Mouse (Mus musculus): Measurements from ENCODE around the gene Dnajb6. TPM values are rescaled to one million over a fixed set of nuclear protein-coding genes. Genes with fewer than 3 reads are reported as not detected.

The Dnajb6 gene
- polyA plus RNA-seq, 1 experiment from 2014 or later, result 308 TPM

DNA sequence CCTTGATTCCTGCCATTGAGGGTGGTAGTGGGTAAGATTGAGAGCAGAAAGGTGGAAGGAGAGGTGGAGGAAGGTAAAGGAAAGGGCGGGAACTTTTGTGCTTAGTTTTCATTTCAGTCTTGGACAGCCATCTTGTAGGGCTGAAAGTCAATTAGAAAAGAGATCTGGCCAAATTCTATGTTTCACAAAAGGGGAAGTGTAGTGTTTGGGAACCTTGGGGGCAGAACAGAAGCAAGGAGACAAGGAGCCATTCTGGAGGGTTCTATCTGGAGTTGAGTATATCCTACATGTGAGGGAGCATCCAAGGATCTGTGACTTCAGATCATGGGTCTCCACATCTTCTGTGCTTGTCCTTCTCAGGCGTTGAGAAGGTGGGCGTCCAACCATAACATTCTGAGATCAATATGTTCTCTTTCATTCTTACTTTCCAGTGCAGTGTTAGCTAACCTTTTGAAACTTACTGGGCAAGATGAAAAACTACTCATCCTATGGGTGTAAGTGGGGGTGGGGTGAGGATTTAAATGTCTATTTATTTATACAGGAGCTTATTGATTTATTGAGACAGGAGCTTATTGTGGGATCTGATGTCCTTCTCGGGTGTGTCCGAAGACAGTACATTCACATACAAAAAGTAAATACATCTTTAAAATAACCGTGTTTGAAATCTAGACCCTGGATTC is 517 bp upstream of the Dnajb6 start:
- Histone ChIP-seq H3K9me3 (no peaks in the 10 kb centered on the region), H3K36me3 (replicated peaks) (no peaks in the 10 kb centered on the region), H3K27ac (peak overlapping the region; percentile 97), H3K4me2 (peak overlapping the region; percentile 76), H3K9ac (peak overlapping the region; percentile 73), H3K4me3 (peak overlapping the region; percentile 77), H3K27me3 (replicated peaks) (no peaks in the 10 kb centered on the region), H3K4me1 (peaks cover 32% of the 10 kb centered on the region)
- no peak; the same call in 1 of the 2 replicates for ATAC-seq (replicated peaks)
- 52% methylated on average over 6 of the region's 6 CpGs for WGBS

DNA sequence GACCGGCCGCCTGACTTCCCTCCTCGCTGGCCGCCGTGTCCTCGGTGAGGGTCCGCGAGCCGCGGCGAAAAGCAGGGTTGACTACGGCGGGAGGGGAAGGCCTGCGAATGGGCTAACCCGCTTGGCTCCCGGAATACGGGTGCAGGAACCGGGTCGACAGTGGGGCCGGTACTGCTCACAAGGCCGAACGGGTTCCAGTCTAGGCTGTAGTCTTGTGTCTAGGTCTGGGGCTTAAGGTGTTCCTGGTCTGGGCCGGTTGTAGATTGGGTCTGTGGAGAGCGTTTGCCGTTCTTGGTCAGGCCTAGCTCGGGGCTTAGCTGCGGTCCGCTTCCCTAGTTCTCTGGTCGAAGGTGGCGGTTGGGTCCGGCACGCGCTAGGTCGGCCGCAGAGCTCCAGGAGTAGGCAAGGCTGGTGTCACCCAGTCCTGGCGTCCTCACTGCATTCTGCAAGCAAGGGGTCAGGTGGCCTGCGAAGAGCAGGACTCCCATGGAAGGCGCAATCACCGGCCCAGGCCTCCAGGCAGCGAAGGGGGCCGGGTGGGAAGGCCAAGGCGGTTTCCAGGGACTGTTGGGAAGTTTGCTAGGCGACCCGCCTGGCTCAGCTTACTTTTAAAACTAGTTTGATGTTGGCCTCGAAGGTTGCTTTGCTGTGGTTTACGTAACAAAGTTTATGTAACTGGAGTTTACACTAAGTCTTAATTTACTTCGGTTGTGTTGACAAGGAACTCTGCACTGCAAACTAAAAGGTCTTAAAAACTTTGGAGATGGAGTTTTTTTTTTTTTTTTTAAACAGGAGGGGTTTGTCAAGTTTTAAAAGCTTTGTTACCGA is 799 bp downstream of the Dnajb6 start:
- Histone ChIP-seq H3K4me2 (peak overlapping the region; percentile 76), H3K4me3 (peak overlapping the region; percentile 77), H3K9ac (peak overlapping the region; percentile 73), H3K9me3 (no peaks in the 10 kb centered on the region), H3K27ac (peak overlapping the region; percentile 97), H3K27me3 (replicated peaks) (no peaks in the 10 kb centered on the region), H3K36me3 (replicated peaks) (no peaks in the 10 kb centered on the region), H3K4me1 (peaks cover 38% of the 10 kb centered on the region)
- ATAC-seq (replicated peaks), result peak; percentile 77
- 2% methylated on average over 48 of the region's 48 CpGs for WGBS

DNA sequence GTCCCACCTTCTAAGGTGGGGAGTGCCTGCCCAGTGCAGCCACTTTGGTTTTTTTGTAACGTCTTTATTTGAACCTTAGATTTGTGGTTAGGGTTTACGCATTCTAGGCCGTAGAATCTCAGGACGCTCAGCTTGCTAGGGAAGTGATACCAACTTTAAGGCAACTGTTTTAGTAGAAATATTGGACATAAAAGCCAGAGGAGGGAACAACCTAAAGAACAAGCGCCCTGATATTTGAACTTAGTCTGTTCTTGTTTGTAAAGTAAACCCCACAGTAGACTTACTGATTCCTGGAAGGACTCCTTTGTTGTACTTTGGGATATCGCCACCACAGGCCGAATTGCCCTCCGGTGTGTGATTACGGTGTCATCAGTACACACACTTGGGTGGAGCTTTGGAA is 1.5 kb downstream of the Dnajb6 start:
- Histone ChIP-seq H3K4me1 (peaks cover 38% of the 10 kb centered on the region), H3K27me3 (replicated peaks) (no peaks in the 10 kb centered on the region), H3K4me2 (peak overlapping the region; percentile 76), H3K27ac (no peak overlapping the region), H3K36me3 (replicated peaks) (no peaks in the 10 kb centered on the region), H3K9ac (peak overlapping the region; percentile 73; the same call in 1 of the 2 replicates), H3K9me3 (no peaks in the 10 kb centered on the region), H3K4me3 (peak overlapping the region; percentile 77)
- 64% methylated on average over 9 of the region's 9 CpGs for WGBS
- no peak for ATAC-seq (replicated peaks)

DNA sequence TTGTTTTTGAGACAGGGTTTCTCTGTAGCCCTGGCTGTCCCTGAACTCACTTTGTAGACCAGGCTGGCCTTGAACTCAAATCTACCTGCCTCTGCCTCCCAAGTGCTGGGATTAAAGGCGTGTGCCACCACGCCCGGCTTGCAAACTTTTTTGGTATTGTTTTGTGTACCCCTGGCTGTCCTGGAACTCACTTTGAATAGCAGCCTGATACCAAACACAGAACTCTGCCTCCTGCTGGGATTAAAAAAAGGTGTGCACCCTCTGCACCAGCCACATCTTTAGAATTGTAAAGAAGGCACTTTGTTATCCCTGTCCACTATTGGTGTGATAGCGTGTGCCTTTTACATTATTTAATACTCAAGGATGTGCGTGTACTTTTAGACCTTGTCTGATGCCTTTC is 2.0 kb downstream of the Dnajb6 start:
- Histone ChIP-seq H3K9me3 (no peaks in the 10 kb centered on the region), H3K27me3 (replicated peaks) (no peaks in the 10 kb centered on the region), H3K4me1 (peaks cover 38% of the 10 kb centered on the region), H3K27ac (no peak overlapping the region), H3K4me3 (peak overlapping the region; percentile 77; the same call in 1 of the 2 replicates), H3K9ac (no peak overlapping the region), H3K36me3 (replicated peaks) (no peaks in the 10 kb centered on the region), H3K4me2 (peak overlapping the region; percentile 76)
- 87% methylated on average over 5 of the region's 5 CpGs for WGBS
- ATAC-seq (replicated peaks), result no peak

DNA sequence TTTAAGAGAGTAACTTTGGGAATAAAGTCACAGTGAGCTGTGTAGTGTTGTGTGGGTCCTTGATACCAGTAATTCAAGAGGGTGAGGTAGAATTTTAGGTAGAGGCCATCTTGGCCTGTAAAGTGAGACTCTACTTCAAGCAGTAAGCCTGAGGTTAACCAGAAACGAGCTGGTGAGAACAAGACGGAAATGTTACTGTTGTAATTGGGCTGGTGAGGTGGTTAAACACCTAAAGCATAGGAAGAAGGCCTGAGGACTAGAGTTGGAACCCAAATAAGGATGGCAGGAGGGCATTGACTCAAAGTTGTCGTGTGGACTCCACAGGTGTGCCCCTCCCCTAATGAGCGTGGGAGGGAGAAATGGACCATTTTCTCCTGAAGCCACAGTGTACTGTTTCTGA is 2.6 kb downstream of the Dnajb6 start:
- Histone ChIP-seq H3K4me1 (peaks cover 38% of the 10 kb centered on the region), H3K27me3 (replicated peaks) (no peaks in the 10 kb centered on the region), H3K4me2 (no peak overlapping the region; the same call in 1 of the 2 replicates), H3K9ac (no peak overlapping the region), H3K36me3 (replicated peaks) (no peaks in the 10 kb centered on the region), H3K4me3 (no peak overlapping the region), H3K9me3 (no peaks in the 10 kb centered on the region), H3K27ac (no peak overlapping the region)
- no peak for ATAC-seq (replicated peaks)
- 87% methylated on average over 4 of the region's 4 CpGs for WGBS

DNA sequence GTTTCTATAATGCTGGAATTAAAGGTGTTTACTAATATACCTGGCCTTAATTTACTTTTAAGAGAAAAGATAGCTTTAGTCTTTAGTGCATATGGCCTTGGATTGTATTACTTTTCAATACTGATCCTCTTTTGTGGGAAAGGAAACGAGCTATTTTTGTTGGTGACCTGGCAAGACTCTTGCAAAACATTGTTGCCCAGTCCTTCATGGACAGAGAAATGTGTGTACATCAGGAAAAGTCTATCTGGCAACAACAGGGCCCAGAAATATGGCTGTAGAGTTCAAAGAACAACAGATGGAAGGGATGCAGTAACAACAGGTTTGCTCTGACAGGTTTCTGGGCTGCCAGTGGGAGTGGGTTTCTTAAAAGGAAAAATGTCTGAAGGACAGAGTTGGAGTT is 5.2 kb downstream of the Dnajb6 start:
- no peaks in the 10 kb centered on the region for H3K9me3 ChIP-seq
- peaks cover 33% of the 10 kb centered on the region for H3K4me1 ChIP-seq
- no peak for ATAC-seq (replicated peaks)
- no peak overlapping the region for H3K9ac ChIP-seq
- 79% methylated on average over 1 of the region's 1 CpGs for WGBS
- H3K4me2 ChIP-seq, result no peak overlapping the region
- no peaks in the 10 kb centered on the region for H3K36me3 ChIP-seq (replicated peaks)
- no peak overlapping the region for H3K27ac ChIP-seq
- no peaks in the 10 kb centered on the region for H3K27me3 ChIP-seq (replicated peaks)
- no peak overlapping the region for H3K4me3 ChIP-seq

DNA sequence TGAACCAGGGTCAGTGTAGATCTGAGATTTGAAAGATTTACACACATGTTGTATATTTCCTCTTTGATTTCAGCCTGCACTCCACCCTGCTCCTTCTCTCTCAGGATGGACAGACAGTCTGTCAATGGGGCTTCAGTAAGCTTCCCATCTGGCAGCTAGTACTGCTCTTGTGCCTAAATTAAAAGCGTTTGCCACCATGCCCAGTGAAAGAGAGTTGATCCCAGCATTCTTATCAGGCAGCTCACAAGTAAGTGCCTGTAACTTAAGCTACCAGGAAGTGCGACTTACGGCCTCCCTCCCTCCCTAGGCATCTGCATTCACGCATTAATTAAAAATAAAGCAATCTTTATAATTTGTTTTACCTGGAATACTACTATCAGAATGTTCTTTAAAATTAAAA is 5.6 kb downstream of the Dnajb6 start:
- H3K4me1 ChIP-seq, result peaks cover 33% of the 10 kb centered on the region
- H3K36me3 ChIP-seq (replicated peaks), result no peaks in the 10 kb centered on the region
- H3K4me2 ChIP-seq, result no peak overlapping the region
- H3K27me3 ChIP-seq (replicated peaks), result no peaks in the 10 kb centered on the region
- H3K4me3 ChIP-seq, result no peak overlapping the region
- 76% methylated on average over 4 of the region's 4 CpGs for WGBS
- H3K9me3 ChIP-seq, result no peaks in the 10 kb centered on the region
- no peak for ATAC-seq (replicated peaks)
- no peak overlapping the region for H3K9ac ChIP-seq
- H3K27ac ChIP-seq, result no peak overlapping the region

DNA sequence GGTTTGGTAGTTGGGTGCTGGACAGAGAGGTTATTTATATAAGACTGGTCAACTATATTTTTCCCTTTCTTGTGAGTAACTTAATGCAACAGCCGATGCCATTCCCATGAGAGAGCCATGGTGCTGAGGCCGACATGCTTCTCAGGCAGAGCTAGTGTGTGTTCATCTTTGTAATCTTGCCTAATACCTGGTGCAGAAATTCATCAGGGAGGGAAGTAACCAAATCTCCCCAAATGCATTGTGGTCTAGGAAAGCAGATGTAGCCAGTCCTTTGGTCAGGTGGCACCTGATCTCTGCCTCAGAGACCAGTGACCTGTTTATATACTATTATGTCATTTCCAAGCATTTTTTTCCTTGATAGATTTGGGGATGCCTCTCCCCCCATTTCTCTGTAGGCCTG is 12.2 kb downstream of the Dnajb6 start:
- Histone ChIP-seq H3K27me3 (replicated peaks) (no peaks in the 10 kb centered on the region), H3K4me3 (no peak overlapping the region), H3K27ac (no peak overlapping the region), H3K9me3 (no peaks in the 10 kb centered on the region), H3K36me3 (replicated peaks) (peaks cover 18% of the 10 kb centered on the region), H3K4me2 (no peak overlapping the region), H3K9ac (no peak overlapping the region), H3K4me1 (no peaks in the 10 kb centered on the region)
- ATAC-seq (replicated peaks), result no peak
- 87% methylated on average over 2 of the region's 2 CpGs for WGBS

DNA sequence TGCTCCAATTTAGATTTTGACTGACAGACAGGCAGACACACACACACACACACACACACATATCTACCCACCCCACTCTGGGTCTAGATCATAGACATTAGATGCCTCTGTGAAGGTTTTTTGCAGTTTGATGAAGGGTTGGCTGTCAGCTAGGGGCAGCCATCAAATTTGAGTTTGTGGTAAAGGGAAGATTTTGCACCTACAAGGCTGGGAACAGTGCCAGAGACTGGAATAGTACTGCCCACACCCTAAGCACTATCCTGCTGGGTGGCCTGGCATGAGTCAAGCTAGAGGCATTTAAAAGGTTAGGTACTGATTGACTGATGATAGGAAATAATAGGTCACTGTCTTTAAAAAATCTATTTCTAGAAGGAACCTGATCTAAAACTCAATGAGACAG is 15.8 kb downstream of the Dnajb6 start:
- no peaks in the 10 kb centered on the region for H3K27me3 ChIP-seq (replicated peaks)
- no peak overlapping the region for H3K4me3 ChIP-seq
- H3K27ac ChIP-seq, result no peak overlapping the region
- H3K36me3 ChIP-seq (replicated peaks), result peaks cover 32% of the 10 kb centered on the region
- no peak overlapping the region for H3K9ac ChIP-seq
- no peaks in the 10 kb centered on the region for H3K9me3 ChIP-seq
- H3K4me1 ChIP-seq, result no peaks in the 10 kb centered on the region
- ATAC-seq (replicated peaks), result no peak
- H3K4me2 ChIP-seq, result no peak overlapping the region

DNA sequence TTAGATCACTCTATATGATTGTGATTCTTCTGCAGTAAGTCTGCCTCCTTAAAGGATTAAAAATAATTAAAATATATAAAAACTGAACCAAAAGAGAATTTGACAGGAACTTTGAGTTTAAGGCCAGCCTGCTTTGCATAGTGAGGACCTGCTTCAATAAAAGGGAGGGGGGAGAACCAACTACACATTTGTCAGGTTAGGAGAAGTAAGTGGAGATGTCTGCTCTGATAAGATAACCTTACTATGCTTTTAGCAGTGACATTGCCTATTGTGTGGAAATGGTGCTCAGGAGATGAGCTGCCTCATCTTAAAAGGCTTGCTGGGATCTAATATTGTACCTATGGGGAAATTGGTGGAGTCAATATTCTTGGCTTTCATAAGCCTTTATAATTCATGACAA is 17.4 kb downstream of the Dnajb6 start:
- H3K4me3 ChIP-seq, result no peak overlapping the region
- ATAC-seq (replicated peaks), result no peak
- H3K36me3 ChIP-seq (replicated peaks), result peaks cover 37% of the 10 kb centered on the region

DNA sequence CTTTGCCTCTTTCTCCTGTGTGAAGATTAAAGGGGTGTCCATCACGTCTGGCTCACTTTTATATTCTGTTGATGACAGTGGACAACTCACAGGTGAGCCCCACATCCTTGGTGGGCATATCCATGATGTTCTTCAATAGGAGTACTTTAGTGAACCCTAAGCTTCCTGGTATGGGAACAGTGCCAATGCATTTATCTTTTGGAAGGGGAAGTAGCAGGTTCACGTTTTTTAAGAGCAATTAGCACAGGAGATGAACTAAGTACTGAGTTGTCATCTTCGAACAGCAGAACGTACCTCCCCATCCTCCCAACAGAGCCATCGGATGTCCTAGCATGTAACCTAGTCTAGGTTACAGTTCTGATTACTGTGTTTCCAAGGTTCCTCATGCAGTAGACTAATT is 23.8 kb downstream of the Dnajb6 start:
- Histone ChIP-seq H3K9ac (no peak overlapping the region), H3K27ac (no peak overlapping the region), H3K4me3 (no peak overlapping the region), H3K36me3 (replicated peaks) (peaks cover 26% of the 10 kb centered on the region; the same call in 1 of the 2 replicates), H3K4me1 (no peaks in the 10 kb centered on the region), H3K27me3 (replicated peaks) (no peaks in the 10 kb centered on the region), H3K4me2 (no peak overlapping the region), H3K9me3 (no peaks in the 10 kb centered on the region)
- ATAC-seq (replicated peaks), result no peak
- WGBS, result 96% methylated on average over 5 of the region's 5 CpGs

More for the DNA sequence above, 17.4 kb downstream of the Dnajb6 start:
- Histone ChIP-seq H3K27me3 (replicated peaks) (no peaks in the 10 kb centered on the region), H3K4me2 (no peak overlapping the region), H3K27ac (no peak overlapping the region), H3K9ac (no peak overlapping the region), H3K4me1 (no peaks in the 10 kb centered on the region), H3K9me3 (no peaks in the 10 kb centered on the region)

DNA sequence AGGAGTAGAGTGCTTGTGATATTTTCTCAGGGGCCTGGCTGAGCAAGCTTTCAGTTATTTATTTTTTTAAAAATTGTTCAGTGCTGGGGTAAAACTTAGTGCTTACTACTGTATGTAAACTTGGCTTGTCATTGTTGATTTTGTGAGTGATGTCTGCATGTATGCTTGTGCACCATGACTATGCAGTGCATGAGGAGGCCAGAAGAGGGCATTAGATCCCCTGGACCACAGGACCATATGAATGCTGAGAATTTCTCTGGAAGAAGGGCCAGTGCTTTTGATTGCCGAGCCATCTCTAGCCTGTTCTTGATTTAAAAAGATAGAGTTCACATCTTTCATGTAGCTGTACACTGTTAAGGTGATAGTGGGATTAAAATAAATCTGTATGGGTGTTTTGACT is 35.4 kb downstream of the Dnajb6 start:
- Histone ChIP-seq H3K27ac (no peak overlapping the region), H3K36me3 (replicated peaks) (peaks cover 6% of the 10 kb centered on the region; the same call in 1 of the 2 replicates), H3K9me3 (no peaks in the 10 kb centered on the region), H3K27me3 (replicated peaks) (no peaks in the 10 kb centered on the region), H3K4me1 (no peaks in the 10 kb centered on the region), H3K4me2 (no peak overlapping the region), H3K9ac (no peak overlapping the region), H3K4me3 (no peak overlapping the region)
- no peak for ATAC-seq (replicated peaks)
- 69% methylated on average over 1 of the region's 1 CpGs for WGBS

DNA sequence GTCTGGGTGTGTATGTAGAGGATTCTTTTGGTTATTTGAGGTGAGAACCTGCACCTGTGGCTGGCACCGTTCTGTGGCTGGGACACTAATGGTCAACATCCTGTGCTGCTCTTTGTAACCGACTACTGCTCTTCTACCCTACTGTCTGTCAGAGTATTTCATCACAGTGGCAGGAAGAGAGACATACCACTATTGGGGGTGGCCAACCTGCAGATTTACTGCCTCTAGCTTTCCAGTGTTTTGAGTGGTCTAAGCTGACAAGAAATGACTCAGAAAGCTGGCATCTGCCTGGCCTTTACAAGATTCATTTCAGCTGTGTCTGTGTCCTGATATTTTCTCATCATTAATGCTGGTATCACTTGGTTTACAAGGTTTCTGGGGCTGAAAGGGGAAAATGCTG is 36.5 kb downstream of the Dnajb6 start:
- H3K9ac ChIP-seq, result no peak overlapping the region
- H3K9me3 ChIP-seq, result no peaks in the 10 kb centered on the region
- H3K4me1 ChIP-seq, result no peaks in the 10 kb centered on the region
- no peak overlapping the region for H3K4me2 ChIP-seq
- H3K27me3 ChIP-seq (replicated peaks), result no peaks in the 10 kb centered on the region
- no peak for ATAC-seq (replicated peaks)
- whole genome bisulfite sequencing, result 86% methylated on average over 2 of the region's 2 CpGs
- H3K4me3 ChIP-seq, result no peak overlapping the region
- peaks cover 6% of the 10 kb centered on the region; the same call in 1 of the 2 replicates for H3K36me3 ChIP-seq (replicated peaks)
- H3K27ac ChIP-seq, result no peak overlapping the region

All from midbrain, embryonic 15.5 days (tissue).